Comparison of ENCODE assay signal across 8 mouse cellular contexts in genomic region chr5:36820142-36820541, GRCm38 (mm10). TPM values are rescaled to one million over a fixed set of nuclear protein-coding genes. Genes with fewer than 3 reads are reported as not detected.
DNase-seq lines count a peak whose midpoint lies in the region; ATAC-seq and TF ChIP-seq lines count a peak whose summit lies in the region.

No protein-coding gene starts in this region.

- no peak overlapping the region for H3K4me3 ChIP-seq in heart, embryonic 15.5 days
- no peak overlapping the region for H3K4me3 ChIP-seq in heart, embryonic 10.5 days
- no peak overlapping the region for H3K4me3 ChIP-seq in embryonic facial prominence, embryonic 10.5 days
- H3K4me3 ChIP-seq in thymus, adult 2 months (ENCODE audit: control insufficient read depth, insufficient read depth, low read length): no peak overlapping the region

- WGBS in heart, embryonic 15.5 days: 44% methylated on average over 6 of the region's 6 CpGs
- 45% methylated on average over 6 of the region's 6 CpGs for WGBS in heart, embryonic 10.5 days
- 43% methylated on average over 6 of the region's 6 CpGs for WGBS in embryonic facial prominence, embryonic 10.5 days
- WGBS in thymus, adult 2 months: 87% methylated on average over 6 of the region's 6 CpGs

- TF ChIP-seq POLR2A in thymus, adult 2 months (IDR thresholded peaks at IDR 0.05; ENCODE audit: control insufficient read depth, extremely low read depth, insufficient read depth, low read length, poor library complexity): no peak

- ATAC-seq in heart, embryonic 15.5 days (replicated peaks; ENCODE audit: insufficient number of reproducible peaks, insufficient read depth, low FRiP score, low read depth): 0 out of 2 replicates have a peak, but pooled peaks have one; percentile 11
- ATAC-seq in megakaryocyte, adult 5-6 weeks (ENCODE audit: poor library complexity, severe bottlenecking): peak; percentile 74

- no peak overlapping the region for H3K4me2 ChIP-seq in heart, embryonic 15.5 days

- no peaks in the 10 kb centered on the region for H3K27me3 ChIP-seq in heart, embryonic 15.5 days
- no peaks in the 10 kb centered on the region for H3K27me3 ChIP-seq in heart, embryonic 10.5 days (ENCODE audit: insufficient read depth, poor library complexity, severe bottlenecking)
- H3K27me3 ChIP-seq in embryonic facial prominence, embryonic 10.5 days (replicated peaks; ENCODE audit: low read depth, poor library complexity, severe bottlenecking): no peaks in the 10 kb centered on the region
- H3K27me3 ChIP-seq in thymus, adult 2 months (ENCODE audit: control insufficient read depth, insufficient read depth, low read length): no peaks in the 10 kb centered on the region

- no peak overlapping the region for H3K27ac ChIP-seq in heart, embryonic 15.5 days
- no peak overlapping the region for H3K27ac ChIP-seq in heart, embryonic 10.5 days
- no peak overlapping the region for H3K27ac ChIP-seq in embryonic facial prominence, embryonic 10.5 days (replicated peaks)
- no peak overlapping the region for H3K27ac ChIP-seq in thymus, adult 2 months (ENCODE audit: control insufficient read depth, insufficient read depth, low read length)

- H3K36me3 ChIP-seq in heart, embryonic 15.5 days: peaks cover 11% of the 10 kb centered on the region
- H3K36me3 ChIP-seq in heart, embryonic 10.5 days: peaks cover 63% of the 10 kb centered on the region
- peaks cover 49% of the 10 kb centered on the region for H3K36me3 ChIP-seq in embryonic facial prominence, embryonic 10.5 days (replicated peaks)
- no peaks in the 10 kb centered on the region; the same call in 1 of the 2 replicates for H3K36me3 ChIP-seq in thymus, adult 2 months (ENCODE audit: control insufficient read depth, insufficient read depth, low read length)

- TF ChIP-seq CTCF in thymus, adult 2 months (IDR thresholded peaks at IDR 0.05; ENCODE audit: borderline replicate concordance, control insufficient read depth, extremely low read depth, insufficient read depth, low read length, poor library complexity): peak; percentile 88

- DNase-seq in heart, embryonic 10.5 days (ENCODE audit: low spot score): no peak
- DNase-seq in CD4-positive helper T cell, adult 2 months (ENCODE audit: low read depth, low spot score): peak; percentile 49
- peak; percentile 70 for DNase-seq in adrenal gland, postnatal 10 days
- peak; percentile 66 for DNase-seq in embryonic facial prominence, embryonic 10.5 days (ENCODE audit: low spot score)
- peak; percentile 46 for DNase-seq in kidney, postnatal 14 days
- peak; percentile 53 for DNase-seq in thymus, adult 2 months

- H3K9ac ChIP-seq in heart, embryonic 15.5 days: no peak overlapping the region

- H3K9me3 ChIP-seq in heart, embryonic 15.5 days (replicated peaks): no peaks in the 10 kb centered on the region
- H3K9me3 ChIP-seq in heart, embryonic 10.5 days: no peaks in the 10 kb centered on the region
- H3K9me3 ChIP-seq in embryonic facial prominence, embryonic 10.5 days: no peaks in the 10 kb centered on the region

- no peaks in the 10 kb centered on the region for H3K4me1 ChIP-seq in heart, embryonic 15.5 days (replicated peaks)
- no peaks in the 10 kb centered on the region for H3K4me1 ChIP-seq in heart, embryonic 10.5 days
- no peaks in the 10 kb centered on the region for H3K4me1 ChIP-seq in embryonic facial prominence, embryonic 10.5 days
- no peaks in the 10 kb centered on the region for H3K4me1 ChIP-seq in thymus, adult 2 months (replicated peaks; ENCODE audit: control insufficient read depth, insufficient read depth, low read length)

RNA-seq across cellular contexts. Expression of gene Man2b2, which starts 10.3 kb away (rescaled TPM):
- polyA plus RNA-seq in heart, embryonic 15.5 days (2015; fragmentation: Nextera tagmentation; extraction: Ambion mirVana): 12.3 and 17.9 TPM in 2 replicates
- polyA plus RNA-seq in heart, embryonic 10.5 days (2016; fragmentation: Nextera tagmentation; extraction: Ambion mirVana): 12.6 and 20.6 TPM in 2 replicates
- 10 to 100 TPM; 37.5 TPM for total RNA-seq in adrenal gland, postnatal 10 days (2021)
- polyA plus RNA-seq in embryonic facial prominence, embryonic 10.5 days (2016; fragmentation: Nextera tagmentation; extraction: Ambion mirVana): 9.6 and 11.1 TPM in 2 replicates
- 29.5 and 42.3 TPM in 2 replicates for total RNA-seq in megakaryocyte, adult 5-6 weeks (2015)
- total RNA-seq in megakaryocyte, adult 5-6 weeks (2017): 19.7 and 23.9 TPM in 2 replicates
- 76.3 and 78.1 TPM in 2 replicates for polyA plus RNA-seq in thymus, adult 2 months (2012; rRNA removed)

RNA-seq across cellular contexts. Expression of gene Mrfap1, which starts 23.6 kb away (rescaled TPM):
- 329 and 331 TPM in 2 replicates for polyA plus RNA-seq in heart, embryonic 15.5 days (2015; fragmentation: Nextera tagmentation; extraction: Ambion mirVana)
- 366 and 466 TPM in 2 replicates for polyA plus RNA-seq in heart, embryonic 10.5 days (2016; fragmentation: Nextera tagmentation; extraction: Ambion mirVana)
- total RNA-seq in adrenal gland, postnatal 10 days (2021): 100 to 1,000 TPM; 429 to 477 TPM
- 494 and 508 TPM in 2 replicates for polyA plus RNA-seq in embryonic facial prominence, embryonic 10.5 days (2016; fragmentation: Nextera tagmentation; extraction: Ambion mirVana)
- total RNA-seq in megakaryocyte, adult 5-6 weeks (2015): 194 and 201 TPM in 2 replicates
- total RNA-seq in megakaryocyte, adult 5-6 weeks (2017): 227 and 275 TPM in 2 replicates
- 92.4 and 119 TPM in 2 replicates for polyA plus RNA-seq in thymus, adult 2 months (2012; rRNA removed)

RNA-seq across cellular contexts. Expression of gene Ppp2r2c, which starts 48.2 kb away (rescaled TPM):
- 0.10 and 0.61 TPM in 2 replicates for polyA plus RNA-seq in heart, embryonic 15.5 days (2015; fragmentation: Nextera tagmentation; extraction: Ambion mirVana)
- 0.03 TPM in 1 of 2 replicates, not detected in the other for polyA plus RNA-seq in heart, embryonic 10.5 days (2016; fragmentation: Nextera tagmentation; extraction: Ambion mirVana)
- 10 to 100 TPM in 1 of 2 experiments, 1 to 10 TPM in 1; 7.0 to 10.2 TPM for total RNA-seq in adrenal gland, postnatal 10 days (2021)
- 0.73 and 1.2 TPM in 2 replicates for polyA plus RNA-seq in embryonic facial prominence, embryonic 10.5 days (2016; fragmentation: Nextera tagmentation; extraction: Ambion mirVana)
- not detected in 2 replicates for total RNA-seq in megakaryocyte, adult 5-6 weeks (2015)
- total RNA-seq in megakaryocyte, adult 5-6 weeks (2017): not detected in 2 replicates
- 0.09 and 0.16 TPM in 2 replicates for polyA plus RNA-seq in thymus, adult 2 months (2012; rRNA removed)
